Mouse (Mus musculus) brown adipose tissue, adult 24 weeks (tissue): ENCODE data around the gene Helz. TPM values are rescaled to one million over a fixed set of nuclear protein-coding genes. Genes with fewer than 3 reads are reported as not detected.
A peak's percentile ranks its signal among the peaks of the same experiment; 100 is the strongest.
"Not testable (repeated sequence)": the region's sequence is repeated elsewhere in the genome, so short reads cannot be mapped to it uniquely, and the experiment has no call there.

ENCODE experiments used
- H3K27ac ChIP-seq: fragments of 200-500 bp; replicated peaks from 2 replicates; pipeline ENCODE4 v1.5.1; 2012; ENCODE audit warnings: low read depth, mild to moderate bottlenecking, low read length
- H3K4me1 ChIP-seq: fragments of 200-500 bp; 2 replicates; pipeline ENCODE4 v1.6.1; 2012; ENCODE audit warnings: low read length, mixed read lengths; ENCODE audit not compliant: control insufficient read depth, insufficient read depth, insufficient read length
- H3K4me3 ChIP-seq: fragments of 200-500 bp; 2 replicates; pipeline ENCODE4 v1.5.1; 2012; ENCODE audit warnings: low read depth, mild to moderate bottlenecking, low read length, moderate library complexity; ENCODE audit not compliant: insufficient read depth
- polyA plus RNA-seq: library from polyadenylated mRNA; stranded (reverse); fragments of >200 nt; gene quantifications from 2 replicates; pipeline ENCODE4 v1.2.4, GENCODE M21; 2012; ENCODE audit not compliant: missing spikeins, insufficient read depth, insufficient read length

Gene Helz
- polyA plus RNA-seq, 1 experiment, result 6.0 TPM

DNA sequence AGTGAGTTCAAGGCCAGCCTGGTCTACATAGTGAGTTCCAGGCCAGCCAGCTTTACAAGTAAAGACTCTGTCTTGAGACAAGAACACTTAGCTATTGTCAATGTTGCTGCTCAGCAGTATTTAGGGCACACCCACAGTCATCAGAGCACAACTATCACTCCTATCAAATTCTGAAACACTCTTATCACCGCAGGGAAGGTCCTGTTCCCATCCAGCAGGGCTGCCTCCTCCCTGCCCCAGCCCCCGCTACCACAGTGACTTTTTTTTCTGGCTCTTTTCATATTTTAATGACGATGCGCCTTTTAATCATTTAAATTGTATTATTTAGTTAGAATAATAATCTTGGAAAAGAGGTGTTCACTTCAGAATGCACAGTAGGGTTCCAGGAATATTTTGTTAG lies 16.3 kb upstream of the Helz start:
- Histone ChIP-seq H3K4me1 (no peaks in the 10 kb centered on the region), H3K27ac (no peak overlapping the region), H3K4me3 (no peak overlapping the region)

GRCm38 (mm10) chr11:107532271-107532670 lies 15.5 kb upstream of the Helz start:
- no peak overlapping the region for H3K27ac ChIP-seq

GRCm38 (mm10) chr11:107538994-107539393 lies 8.7 kb upstream of the Helz start:
- Histone ChIP-seq H3K27ac (no peak overlapping the region), H3K4me1 (no peaks in the 10 kb centered on the region), H3K4me3 (no peak overlapping the region)

More at GRCm38 (mm10) chr11:107532271-107532670, 15.5 kb upstream of the Helz start:
- H3K4me1 ChIP-seq, result no peaks in the 10 kb centered on the region
- no peak overlapping the region for H3K4me3 ChIP-seq

- H3K27ac ChIP-seq, result no peak overlapping the region
- H3K4me1 ChIP-seq, result no peaks in the 10 kb centered on the region
- H3K4me3 ChIP-seq, result no peak overlapping the region
Measured at GRCm38 (mm10) chr11:107540339-107540738, 7.4 kb upstream of the Helz start.

GRCm38 (mm10) chr11:107545747-107546476 lies 1.8 kb upstream of the Helz start:
- no peak overlapping the region for H3K4me3 ChIP-seq
- H3K4me1 ChIP-seq, result peaks cover 4% of the 10 kb centered on the region
- H3K27ac ChIP-seq, result no peak overlapping the region

DNA sequence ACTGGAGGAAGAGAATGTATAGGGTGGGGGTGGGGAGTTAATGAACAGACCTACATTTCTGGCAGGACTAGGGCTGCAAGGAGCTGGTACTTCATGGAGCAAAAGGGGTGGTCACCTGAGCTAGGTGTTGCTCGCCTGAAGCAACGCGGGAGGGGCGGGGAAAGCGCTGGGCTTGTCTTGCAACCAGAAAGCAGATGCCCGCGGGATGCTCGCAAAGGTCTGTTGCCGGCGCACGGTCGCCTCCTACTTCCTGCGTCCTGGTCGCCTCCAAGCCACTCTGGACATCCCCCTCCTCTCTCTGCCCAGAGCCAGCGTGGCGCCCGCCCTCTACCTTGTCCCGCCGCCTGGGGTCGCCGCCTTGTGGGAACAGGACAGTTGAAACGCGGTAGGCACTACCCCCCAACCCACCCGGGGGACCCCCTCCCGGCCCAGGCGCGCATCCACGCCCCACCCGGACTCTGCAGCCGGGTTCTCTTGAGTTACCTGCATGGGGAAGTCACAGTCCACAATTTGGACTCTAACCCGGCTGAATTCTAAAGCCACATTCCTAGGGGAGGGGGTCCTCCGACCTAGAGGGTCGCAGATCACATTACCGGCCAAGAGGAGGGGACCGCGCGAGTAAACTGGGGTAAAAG lies 946 bp upstream of the Helz start:
- Histone ChIP-seq H3K4me3 (peak overlapping the region; percentile 97), H3K27ac (no peak overlapping the region), H3K4me1 (peaks cover 4% of the 10 kb centered on the region)

DNA sequence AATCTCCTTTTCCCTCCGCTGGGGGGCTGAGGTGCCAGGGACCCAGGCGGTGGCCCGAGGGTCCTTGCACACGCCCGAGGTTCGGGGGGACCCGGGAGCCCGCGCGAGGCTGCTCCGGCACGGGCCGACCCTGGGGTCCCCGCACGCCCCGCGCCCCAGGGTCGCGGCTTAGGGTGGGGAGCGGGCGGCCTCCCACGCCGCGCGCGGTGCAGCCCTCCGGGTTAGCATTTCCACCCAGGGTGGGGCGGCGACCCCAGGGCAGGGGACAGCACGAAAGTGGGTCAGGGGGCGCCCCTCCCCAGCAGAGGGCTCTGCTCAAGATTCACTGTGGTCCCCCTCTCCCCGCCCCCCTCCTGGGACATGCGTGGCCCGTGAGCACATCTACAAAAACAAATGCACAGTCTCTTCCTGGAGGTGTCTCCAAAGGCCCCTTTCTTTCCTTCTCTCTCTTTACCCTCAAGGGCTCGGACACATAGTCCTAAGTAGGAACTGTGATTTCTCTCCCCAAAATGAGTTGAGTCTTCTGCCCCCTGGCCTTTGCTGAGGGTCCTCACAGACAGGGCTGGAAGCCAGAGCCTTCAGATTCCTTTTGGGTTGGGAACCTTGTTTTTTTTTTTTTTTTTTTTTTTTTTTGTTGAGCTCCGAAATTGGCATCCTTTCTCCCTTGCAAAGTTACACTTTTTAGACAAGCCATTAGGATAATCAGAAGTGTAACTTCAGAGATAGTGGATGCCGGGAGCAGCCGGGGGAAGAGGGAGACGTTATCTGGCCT lies 660 bp downstream of the Helz start:
- peak overlapping the region; percentile 97 for H3K4me3 ChIP-seq
- H3K27ac ChIP-seq, result no peak overlapping the region
- H3K4me1 ChIP-seq, result peaks cover 4% of the 10 kb centered on the region

- Histone ChIP-seq H3K4me3 (no peak overlapping the region), H3K27ac (no peak overlapping the region), H3K4me1 (no peaks in the 10 kb centered on the region)
Measured at GRCm38 (mm10) chr11:107559874-107560273, 12.1 kb downstream of the Helz start.

DNA sequence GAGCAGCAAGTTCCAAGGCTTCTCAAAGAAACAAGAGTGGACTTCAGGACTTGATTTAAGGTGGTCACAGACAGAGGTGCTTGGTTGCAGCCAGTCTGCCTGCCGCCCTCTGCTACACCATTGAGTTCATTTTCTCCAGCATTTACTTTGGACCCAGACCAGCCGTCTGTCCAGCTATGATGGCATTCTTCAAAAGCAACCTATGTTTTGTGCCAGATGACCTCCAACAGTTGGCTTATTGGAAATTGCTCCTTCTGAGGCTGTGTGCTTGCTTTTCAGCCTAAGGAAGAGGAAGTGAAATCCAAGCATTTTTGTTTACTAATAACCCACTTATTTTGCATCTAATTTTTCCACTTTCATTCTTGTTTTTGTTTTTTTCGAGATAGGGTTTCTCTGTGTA lies 19.7 kb downstream of the Helz start:
- Histone ChIP-seq H3K27ac (no peak overlapping the region), H3K4me3 (no peak overlapping the region), H3K4me1 (peaks cover 7% of the 10 kb centered on the region; the same call in 1 of the 2 replicates)

- peaks cover 12% of the 10 kb centered on the region for H3K4me1 ChIP-seq
- no peak overlapping the region for H3K4me3 ChIP-seq
Measured at GRCm38 (mm10) chr11:107568466-107568995, 20.8 kb downstream of the Helz start.

DNA sequence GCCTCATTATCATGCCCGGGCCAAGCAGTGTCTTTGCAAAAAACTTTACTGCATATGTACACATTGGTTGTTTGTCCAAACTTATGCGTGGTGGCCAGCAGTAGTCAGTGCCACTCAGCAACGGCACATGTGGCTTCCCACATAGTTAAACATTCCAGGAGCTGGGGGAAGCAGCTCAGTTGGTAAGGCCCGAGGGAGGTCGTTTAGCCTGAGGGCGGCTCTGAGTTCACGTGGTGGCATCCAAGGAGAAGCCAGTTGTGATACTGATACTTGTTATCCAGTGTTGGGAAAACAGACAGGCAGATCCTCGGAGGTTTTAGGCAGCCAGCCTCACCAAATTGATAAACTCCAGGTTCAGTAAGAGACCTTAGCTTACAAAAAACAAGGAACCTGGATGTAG lies 23.2 kb downstream of the Helz start:
- not testable (repeated sequence) for H3K27ac ChIP-seq, H3K4me3 ChIP-seq
- peaks cover 14% of the 10 kb centered on the region for H3K4me1 ChIP-seq

More at GRCm38 (mm10) chr11:107568466-107568995, 20.8 kb downstream of the Helz start:
- H3K27ac ChIP-seq, result no peak overlapping the region

- H3K4me3 ChIP-seq, result no peak overlapping the region
- no peak overlapping the region for H3K27ac ChIP-seq
- H3K4me1 ChIP-seq, result peaks cover 14% of the 10 kb centered on the region
Measured at GRCm38 (mm10) chr11:107571318-107571717, 23.6 kb downstream of the Helz start.

GRCm38 (mm10) chr11:107572551-107572950 lies 24.8 kb downstream of the Helz start:
- peaks cover 11% of the 10 kb centered on the region for H3K4me1 ChIP-seq
- no peak overlapping the region for H3K27ac ChIP-seq
- no peak overlapping the region for H3K4me3 ChIP-seq

GRCm38 (mm10) chr11:107573061-107573692 lies 25.4 kb downstream of the Helz start:
- no peak overlapping the region for H3K27ac ChIP-seq
- H3K4me1 ChIP-seq, result peaks cover 13% of the 10 kb centered on the region
- H3K4me3 ChIP-seq, result no peak overlapping the region

- Histone ChIP-seq H3K4me3 (no peak overlapping the region), H3K4me1 (peaks cover 13% of the 10 kb centered on the region), H3K27ac (no peak overlapping the region)
Measured at GRCm38 (mm10) chr11:107573847-107574246, 26.1 kb downstream of the Helz start.
